18 mouse cellular contexts compared by ENCODE assay signal in genomic region chr1:151983991-151984390, GRCm38 (mm10).
A peak's percentile ranks its signal among the peaks of the same experiment; 100 is the strongest.
DNase-seq lines count a peak whose midpoint lies in the region; ATAC-seq and TF ChIP-seq lines count a peak whose summit lies in the region.
"Had no signal": no experiment of that assay in that cellular context is flagged by ENCODE, and none has a peak within 500 bp of the region (broad histone marks: within the 10 kb centered on the region; RNA-seq: fewer than 3 reads in every experiment).

No protein-coding gene starts in this region.

- ATAC-seq in forebrain, postnatal 0 days: peak; percentile 28; the same call in 1 of the 2 replicates
- ATAC-seq in neural tube, embryonic 14.5 days (ENCODE audit: low read depth): no peak
- ATAC-seq: activated CD4-positive, CD25-positive, alpha-beta regulatory T cell, adult 4 months; inflammation-experienced regulatory T-cells, adult 6 months had no signal

- H3K9ac ChIP-seq in forebrain, postnatal 0 days: no peak overlapping the region; the same call in 1 of the 2 replicates
- no peak overlapping the region; the same call in 1 of the 2 replicates for H3K9ac ChIP-seq in neural tube, embryonic 14.5 days (replicated peaks; ENCODE audit: low read depth, low read length)
- H3K9ac ChIP-seq: limb, embryonic 13.5 days; stomach, embryonic 15.5 days had no signal

- H3K9me3 ChIP-seq in forebrain, postnatal 0 days (ENCODE audit: low read length): no peaks in the 10 kb centered on the region
- no peaks in the 10 kb centered on the region for H3K9me3 ChIP-seq in midbrain, embryonic 10.5 days (replicated peaks)
- no peaks in the 10 kb centered on the region for H3K9me3 ChIP-seq in neural tube, embryonic 14.5 days (ENCODE audit: control insufficient read depth, low read length)
- H3K9me3 ChIP-seq: limb, embryonic 13.5 days; stomach, embryonic 15.5 days had no signal

- DNase-seq in heart, adult 11 months: peak; percentile 72
- DNase-seq in heart, postnatal 25 days (ENCODE audit: low spot score): no peak
- DNase-seq in forebrain, postnatal 0 days: peak; percentile 20
- no peak for DNase-seq in midbrain, embryonic 10.5 days (ENCODE audit: low spot score)
- DNase-seq in testis, postnatal 14 days (ENCODE audit: low spot score): no peak
- no peak for DNase-seq in right cerebral cortex, adult 18-20 months
- DNase-seq in kidney, adult 11 months: no peak
- DNase-seq: adrenal gland, postnatal 25 days; cerebellum, postnatal 14 days; heart, adult 18-20 months; thymus, postnatal 25 days had no signal

- peaks cover 17% of the 10 kb centered on the region for H3K4me1 ChIP-seq in forebrain, postnatal 0 days (ENCODE audit: insufficient read depth)
- H3K4me1 ChIP-seq in midbrain, embryonic 10.5 days: peaks cover 31% of the 10 kb centered on the region
- H3K4me1 ChIP-seq in neural tube, embryonic 14.5 days (ENCODE audit: control insufficient read depth, insufficient read depth, low read length): peaks cover 20% of the 10 kb centered on the region; the same call in 1 of the 2 replicates
- H3K4me1 ChIP-seq: stomach, embryonic 15.5 days had no signal

- no peaks in the 10 kb centered on the region for H3K27me3 ChIP-seq in forebrain, postnatal 0 days (ENCODE audit: insufficient read depth, low read length)
- H3K27me3 ChIP-seq in midbrain, embryonic 10.5 days (ENCODE audit: low read depth, poor library complexity, severe bottlenecking): no peaks in the 10 kb centered on the region
- no peaks in the 10 kb centered on the region for H3K27me3 ChIP-seq in neural tube, embryonic 14.5 days (ENCODE audit: control insufficient read depth, insufficient read depth, low read length)
- H3K27me3 ChIP-seq: CH12.LX; limb, embryonic 13.5 days; stomach, embryonic 15.5 days had no signal

- intact Hi-C loops in heart, postnatal 25 days (cut with DNase I): no loop called here

- 10% methylated on average over 4 of the region's 4 CpGs for WGBS in forebrain, postnatal 0 days
- whole genome bisulfite sequencing in midbrain, embryonic 10.5 days: 49% methylated on average over 4 of the region's 4 CpGs
- WGBS in neural tube, embryonic 14.5 days: 26% methylated on average over 4 of the region's 4 CpGs

- no peak overlapping the region for H3K4me3 ChIP-seq in forebrain, postnatal 0 days (ENCODE audit: low read depth, low read length)
- H3K4me3 ChIP-seq in midbrain, embryonic 10.5 days: no peak overlapping the region
- no peak overlapping the region for H3K4me3 ChIP-seq in neural tube, embryonic 14.5 days (ENCODE audit: low read depth, low read length)
- H3K4me3 ChIP-seq: erythroblast, embryonic 14.5 days; limb, embryonic 13.5 days; stomach, embryonic 15.5 days had no signal

- H3K27ac ChIP-seq in forebrain, postnatal 0 days (ENCODE audit: low read depth, low read length): peak overlapping the region; percentile 46; the same call in 1 of the 2 replicates
- peak overlapping the region; percentile 43 for H3K27ac ChIP-seq in midbrain, embryonic 10.5 days (replicated peaks)
- H3K27ac ChIP-seq in neural tube, embryonic 14.5 days (ENCODE audit: low read depth, low read length): peak overlapping the region; percentile 64
- H3K27ac ChIP-seq: limb, embryonic 13.5 days; stomach, embryonic 15.5 days had no signal

- H3K36me3 ChIP-seq in forebrain, postnatal 0 days (ENCODE audit: insufficient read depth): no peaks in the 10 kb centered on the region
- no peaks in the 10 kb centered on the region; the same call in 1 of the 2 replicates for H3K36me3 ChIP-seq in midbrain, embryonic 10.5 days
- H3K36me3 ChIP-seq in neural tube, embryonic 14.5 days (ENCODE audit: control insufficient read depth, insufficient read depth, low read length): no peaks in the 10 kb centered on the region
- H3K36me3 ChIP-seq: stomach, embryonic 15.5 days had no signal

- no peak overlapping the region; the same call in 1 of the 2 replicates for H3K4me2 ChIP-seq in forebrain, postnatal 0 days (ENCODE audit: low read depth)
- no peak overlapping the region for H3K4me2 ChIP-seq in neural tube, embryonic 14.5 days (ENCODE audit: low read depth, low read length)
- H3K4me2 ChIP-seq: limb, embryonic 13.5 days; stomach, embryonic 15.5 days had no signal

- no peak for TF ChIP-seq CTCF in forebrain, postnatal 0 days (IDR thresholded peaks at IDR 0.05; ENCODE audit: low read depth)

Comparison
In these comparisons a context has a peak if more than half of its experiments do, and no peak if none do; other contexts are left out.
1. DNase-seq: peak in heart, adult 11 months (single experiment) and forebrain, postnatal 0 days (single experiment); none in heart, postnatal 25 days (single experiment), midbrain, embryonic 10.5 days (single experiment), testis, postnatal 14 days (single experiment), right cerebral cortex, adult 18-20 months (single experiment) and kidney, adult 11 months (single experiment).
2. Peak in every context shown above with its lines, with median percentiles within 50 percentile points of each other: H3K27ac ChIP-seq.